Mouse (Mus musculus): ENCODE measurements around the gene Hdac5. TPM values are rescaled to one million over a fixed set of nuclear protein-coding genes. Genes with fewer than 3 reads are reported as not detected.

The Hdac5 gene
- polyA plus RNA-seq, 1 experiment from 2014 or later, result 65.6 TPM

DNA sequence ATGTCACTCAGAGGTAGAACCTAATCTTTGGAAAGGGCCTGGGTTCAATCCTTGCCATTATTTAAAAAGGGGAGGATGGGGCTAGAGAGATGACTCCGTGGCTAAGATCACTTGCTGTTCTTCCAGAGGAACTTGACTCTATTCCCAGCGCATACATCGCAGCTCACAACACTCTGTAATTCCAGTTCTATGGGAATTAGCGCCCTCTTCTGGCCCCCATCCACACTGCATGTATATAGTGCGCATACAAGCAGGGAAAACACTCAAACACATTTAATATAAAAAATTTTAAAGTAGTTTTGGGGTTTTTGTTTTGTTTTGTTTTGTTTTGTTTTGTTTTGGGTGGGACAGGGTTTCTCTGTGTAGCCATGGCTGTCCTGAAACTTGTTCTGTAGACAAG is 11.9 kb upstream of the Hdac5 start:
- Histone ChIP-seq H3K9ac (replicated peaks; ENCODE audit: low read depth) (no peak overlapping the region), H3K36me3 (ENCODE audit: insufficient read depth, low read length) (no peaks in the 10 kb centered on the region), H3K9me3 (ENCODE audit: low read length) (no peaks in the 10 kb centered on the region), H3K4me2 (replicated peaks; ENCODE audit: low read depth, low read length) (no peak overlapping the region), H3K4me1 (ENCODE audit: insufficient read depth, low read depth, low read length) (peaks cover 3% of the 10 kb centered on the region; the same call in 1 of the 2 replicates), H3K4me3 (ENCODE audit: low read depth, low read length) (no peak overlapping the region), H3K27ac (ENCODE audit: low read length) (no peak overlapping the region), H3K27me3 (replicated peaks; ENCODE audit: insufficient read depth, low read length) (no peaks in the 10 kb centered on the region)
- 58% methylated on average over 5 of the region's 5 CpGs for WGBS
- TF ChIP-seq CTCF (IDR thresholded peaks at IDR 0.05) (peak; percentile 20), EP300 (IDR thresholded peaks at IDR 0.05) (no peak)
- no peak for DNase-seq (ENCODE audit: low spot score)
- ATAC-seq, result no peak

DNA sequence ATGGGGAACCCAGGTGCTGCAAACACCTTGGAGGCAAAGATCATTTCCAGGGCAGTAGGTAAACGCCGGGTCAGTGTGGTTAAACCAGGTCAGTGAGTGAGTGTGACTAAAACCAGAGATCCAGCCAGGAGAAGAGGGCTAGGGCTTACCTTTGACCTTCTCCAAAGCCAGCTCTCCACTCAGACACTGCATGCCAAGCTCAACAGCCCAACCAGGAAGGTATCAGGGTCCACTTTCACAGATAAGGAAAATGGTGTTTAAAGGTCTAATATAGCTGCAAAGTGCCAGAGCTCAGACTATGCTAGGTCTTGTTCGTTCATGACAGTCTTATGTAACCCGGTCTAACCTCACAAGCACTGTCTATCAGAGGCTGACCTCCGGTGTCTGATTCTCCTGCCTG is 11.3 kb upstream of the Hdac5 start:
- DNase-seq (ENCODE audit: low spot score), result no peak
- no peak for TF ChIP-seq EP300 (IDR thresholded peaks at IDR 0.05)
- no peak for TF ChIP-seq CTCF (IDR thresholded peaks at IDR 0.05)
- Histone ChIP-seq H3K4me2 (replicated peaks; ENCODE audit: low read depth, low read length) (no peak overlapping the region), H3K36me3 (ENCODE audit: insufficient read depth, low read length) (no peaks in the 10 kb centered on the region), H3K9me3 (ENCODE audit: low read length) (no peaks in the 10 kb centered on the region), H3K4me3 (ENCODE audit: low read depth, low read length) (no peak overlapping the region), H3K27me3 (replicated peaks; ENCODE audit: insufficient read depth, low read length) (no peaks in the 10 kb centered on the region), H3K27ac (ENCODE audit: low read length) (no peak overlapping the region), H3K4me1 (ENCODE audit: insufficient read depth, low read depth, low read length) (peaks cover 3% of the 10 kb centered on the region; the same call in 1 of the 2 replicates), H3K9ac (replicated peaks; ENCODE audit: low read depth) (no peak overlapping the region)
- 68% methylated on average over 5 of the region's 5 CpGs for WGBS
- no peak for ATAC-seq

DNA sequence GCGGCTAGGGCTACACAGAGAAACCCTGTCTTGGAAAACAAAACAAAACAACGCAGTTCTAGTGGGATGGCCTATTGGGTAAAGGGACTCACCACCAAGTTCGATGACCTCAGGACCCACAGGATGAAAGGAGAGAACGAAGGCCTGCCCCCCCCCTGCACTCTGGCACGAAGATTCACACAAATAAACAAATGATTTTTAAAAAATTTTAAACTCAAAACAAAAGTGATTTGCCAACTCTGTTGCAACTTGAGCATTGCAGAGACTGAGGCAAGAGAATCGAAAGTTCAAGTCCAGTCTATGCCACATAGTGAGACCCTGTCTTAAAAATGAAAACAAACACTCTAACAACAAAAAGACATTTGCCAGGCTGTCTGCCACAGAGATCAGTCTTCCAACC is 10.7 kb upstream of the Hdac5 start:
- no peak for DNase-seq (ENCODE audit: low spot score)
- peaks cover 2% of the 10 kb centered on the region; the same call in 1 of the 2 replicates for H3K4me1 ChIP-seq (ENCODE audit: insufficient read depth, low read depth, low read length)
- TF ChIP-seq EP300 (IDR thresholded peaks at IDR 0.05), result no peak
- no peak for TF ChIP-seq CTCF (IDR thresholded peaks at IDR 0.05)
- no peak overlapping the region for H3K9ac ChIP-seq (replicated peaks; ENCODE audit: low read depth)
- no peak for ATAC-seq
- no peaks in the 10 kb centered on the region for H3K36me3 ChIP-seq (ENCODE audit: insufficient read depth, low read length)
- no peaks in the 10 kb centered on the region for H3K27me3 ChIP-seq (replicated peaks; ENCODE audit: insufficient read depth, low read length)
- 71% methylated on average over 6 of the region's 6 CpGs for WGBS
- H3K9me3 ChIP-seq (ENCODE audit: low read length), result no peaks in the 10 kb centered on the region
- H3K27ac ChIP-seq (ENCODE audit: low read length), result no peak overlapping the region
- H3K4me3 ChIP-seq (ENCODE audit: low read depth, low read length), result no peak overlapping the region
- no peak overlapping the region for H3K4me2 ChIP-seq (replicated peaks; ENCODE audit: low read depth, low read length)

DNA sequence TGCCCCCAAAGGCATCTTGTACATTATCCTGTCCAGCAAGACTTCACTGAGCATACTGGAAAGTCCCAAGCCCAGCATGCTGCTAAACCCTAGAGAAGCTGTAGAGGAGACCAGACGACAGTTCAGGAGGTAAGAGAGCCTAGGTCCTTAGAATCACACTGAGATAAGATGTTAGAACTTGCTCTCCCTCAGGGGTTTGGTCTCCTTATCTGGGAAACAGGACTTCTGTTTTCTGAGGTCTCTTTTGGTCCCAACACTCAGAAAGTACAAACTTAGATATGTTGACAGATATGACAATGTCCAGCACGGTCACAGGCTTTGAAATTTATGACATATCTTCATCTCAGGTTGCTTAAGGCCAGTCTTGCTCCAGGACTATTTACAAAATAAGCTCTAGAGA is 6.1 kb upstream of the Hdac5 start:
- no peaks in the 10 kb centered on the region for H3K27me3 ChIP-seq (replicated peaks; ENCODE audit: insufficient read depth, low read length)
- H3K9me3 ChIP-seq (ENCODE audit: low read length), result no peaks in the 10 kb centered on the region
- H3K4me1 ChIP-seq (ENCODE audit: insufficient read depth, low read depth, low read length), result no peaks in the 10 kb centered on the region
- H3K4me2 ChIP-seq (replicated peaks; ENCODE audit: low read depth, low read length), result no peak overlapping the region
- no peak overlapping the region for H3K4me3 ChIP-seq (ENCODE audit: low read depth, low read length)
- no peaks in the 10 kb centered on the region for H3K36me3 ChIP-seq (ENCODE audit: insufficient read depth, low read length)
- WGBS, result 32% methylated on average over 2 of the region's 2 CpGs
- DNase-seq (ENCODE audit: low spot score), result no peak
- no peak for TF ChIP-seq CTCF (IDR thresholded peaks at IDR 0.05)
- TF ChIP-seq EP300 (IDR thresholded peaks at IDR 0.05), result no peak
- no peak for ATAC-seq
- no peak overlapping the region for H3K27ac ChIP-seq (ENCODE audit: low read length)
- H3K9ac ChIP-seq (replicated peaks; ENCODE audit: low read depth), result no peak overlapping the region

DNA sequence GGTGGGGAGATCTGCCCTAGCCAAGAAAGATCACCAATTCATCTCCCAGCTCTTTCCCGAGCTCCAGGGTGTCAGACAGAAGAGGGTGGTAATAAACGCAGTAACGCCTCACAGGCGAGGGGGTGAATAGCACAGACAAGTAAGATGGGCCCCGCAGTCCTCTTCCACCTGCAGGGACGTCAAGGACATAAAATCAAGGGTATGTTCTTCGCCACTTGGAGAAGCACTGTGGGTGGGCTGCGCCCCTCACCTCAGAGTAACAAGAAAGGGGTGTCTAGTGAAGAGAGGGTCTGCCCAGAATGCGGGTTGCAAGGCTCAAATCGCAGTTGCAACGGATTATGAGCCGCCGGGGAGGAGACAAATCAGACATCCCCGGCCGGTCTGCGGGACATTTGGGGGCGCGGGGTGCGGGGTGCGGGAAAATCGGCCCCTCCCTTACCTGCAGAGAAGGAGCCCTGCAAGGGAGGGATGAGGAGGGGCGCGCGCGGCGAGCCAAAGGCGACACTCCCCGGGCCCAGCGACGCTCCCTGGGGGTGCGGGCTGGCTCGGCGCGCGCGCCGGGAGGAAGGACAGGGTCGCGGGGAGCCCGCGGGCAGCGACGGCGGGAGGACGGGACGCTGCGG is 524 bp downstream of the Hdac5 start:
- no peaks in the 10 kb centered on the region for H3K9me3 ChIP-seq (ENCODE audit: low read length)
- TF ChIP-seq EP300 (IDR thresholded peaks at IDR 0.05) (no peak), CTCF (IDR thresholded peaks at IDR 0.05) (no peak; the same call in 1 of the 2 replicates)
- peak overlapping the region; percentile 99 for H3K4me3 ChIP-seq (ENCODE audit: low read depth, low read length)
- peak overlapping the region; percentile 79 for H3K9ac ChIP-seq (replicated peaks; ENCODE audit: low read depth)
- peak overlapping the region; percentile 89 for H3K4me2 ChIP-seq (replicated peaks; ENCODE audit: low read depth, low read length)
- ATAC-seq, result peak; percentile 39
- peaks cover 34% of the 10 kb centered on the region for H3K4me1 ChIP-seq (ENCODE audit: insufficient read depth, low read depth, low read length)
- H3K27me3 ChIP-seq (replicated peaks; ENCODE audit: insufficient read depth, low read length), result no peaks in the 10 kb centered on the region
- H3K27ac ChIP-seq (ENCODE audit: low read length), result peak overlapping the region; percentile 86
- H3K36me3 ChIP-seq (ENCODE audit: insufficient read depth, low read length), result no peaks in the 10 kb centered on the region
- WGBS, result 1% methylated on average over 44 of the region's 47 CpGs
- peak; percentile 30 for DNase-seq (ENCODE audit: low spot score)

DNA sequence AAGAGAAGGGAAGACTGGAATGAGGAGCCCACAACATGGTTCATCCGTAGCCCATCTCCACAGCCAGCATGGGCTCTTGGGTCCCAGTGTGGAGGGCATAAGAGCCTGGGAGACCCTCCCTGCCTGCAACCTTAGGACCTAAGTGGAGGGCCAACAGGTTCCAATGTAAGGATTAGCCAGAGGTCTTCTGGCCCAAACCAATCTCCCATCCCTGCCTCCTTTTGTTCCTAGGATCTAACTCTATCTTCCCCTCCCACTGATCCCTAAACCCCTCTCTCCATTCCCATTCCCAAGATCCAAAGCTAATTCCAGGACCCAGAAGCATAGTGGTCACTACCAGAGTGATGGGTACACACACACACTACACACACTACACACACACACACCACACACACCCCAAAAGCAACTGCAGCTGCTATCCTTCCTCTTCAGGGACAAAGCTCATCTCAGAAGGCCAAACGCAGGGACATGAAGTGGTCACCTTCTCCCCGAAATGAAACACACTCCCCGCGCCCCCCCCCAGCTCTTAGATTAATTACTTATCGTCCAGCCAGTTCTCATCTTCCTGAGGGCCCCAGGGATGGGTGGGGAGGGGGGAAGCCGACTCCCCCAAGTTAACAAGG is 1.2 kb downstream of the Hdac5 start:
- TF ChIP-seq CTCF (IDR thresholded peaks at IDR 0.05) (no peak), EP300 (IDR thresholded peaks at IDR 0.05) (no peak)
- WGBS, result 16% methylated on average over 6 of the region's 7 CpGs
- Histone ChIP-seq H3K27me3 (replicated peaks; ENCODE audit: insufficient read depth, low read length) (no peaks in the 10 kb centered on the region), H3K4me1 (ENCODE audit: insufficient read depth, low read depth, low read length) (peaks cover 41% of the 10 kb centered on the region), H3K27ac (ENCODE audit: low read length) (0 out of 2 replicates have a peak overlapping the region, but pooled peaks have one; percentile 86), H3K9ac (replicated peaks; ENCODE audit: low read depth) (peak overlapping the region; percentile 79; the same call in 1 of the 2 replicates), H3K9me3 (ENCODE audit: low read length) (no peaks in the 10 kb centered on the region), H3K4me2 (replicated peaks; ENCODE audit: low read depth, low read length) (peak overlapping the region; percentile 89), H3K36me3 (ENCODE audit: insufficient read depth, low read length) (no peaks in the 10 kb centered on the region), H3K4me3 (ENCODE audit: low read depth, low read length) (peak overlapping the region; percentile 99)
- DNase-seq (ENCODE audit: low spot score), result no peak
- no peak for ATAC-seq
